ENCODE assay signal across 8 mouse cellular contexts in genomic region chr19:41761529-41761928, GRCm38 (mm10). TPM values are rescaled to one million over a fixed set of nuclear protein-coding genes. Genes with fewer than 3 reads are reported as not detected.
A peak's percentile ranks its signal among the peaks of the same experiment; 100 is the strongest.
DNase-seq lines count a peak whose midpoint lies in the region; ATAC-seq and TF ChIP-seq lines count a peak whose summit lies in the region.

No protein-coding gene starts in this region.

- no peak overlapping the region for H3K27ac ChIP-seq in heart, postnatal 0 days (ENCODE audit: low read depth)
- no peak overlapping the region for H3K27ac ChIP-seq in heart, embryonic 12.5 days (ENCODE audit: poor library complexity, severe bottlenecking)
- H3K27ac ChIP-seq in kidney, postnatal 0 days: no peak overlapping the region

- H3K4me2 ChIP-seq in heart, postnatal 0 days (ENCODE audit: low read depth, low read length): no peak overlapping the region
- H3K4me2 ChIP-seq in heart, embryonic 12.5 days: no peak overlapping the region
- H3K4me2 ChIP-seq in kidney, postnatal 0 days (ENCODE audit: low read length): no peak overlapping the region

- H3K36me3 ChIP-seq in heart, postnatal 0 days (replicated peaks; ENCODE audit: control insufficient read depth, insufficient read depth, low read length): no peaks in the 10 kb centered on the region
- H3K36me3 ChIP-seq in heart, embryonic 12.5 days: no peaks in the 10 kb centered on the region
- H3K36me3 ChIP-seq in kidney, postnatal 0 days (ENCODE audit: insufficient read depth, low read length): no peaks in the 10 kb centered on the region
- H3K36me3 ChIP-seq in splenic B cell, adult 2 months (ENCODE audit: control insufficient read depth, insufficient read depth, low read length, poor library complexity, severe bottlenecking): no peaks in the 10 kb centered on the region

- H3K4me3 ChIP-seq in heart, postnatal 0 days (ENCODE audit: low read depth, low read length): no peak overlapping the region
- H3K4me3 ChIP-seq in heart, embryonic 12.5 days: no peak overlapping the region
- H3K4me3 ChIP-seq in kidney, postnatal 0 days (replicated peaks; ENCODE audit: low read depth, low read length): no peak overlapping the region

- no peak overlapping the region for H3K9ac ChIP-seq in heart, postnatal 0 days (replicated peaks; ENCODE audit: low read depth, low read length)
- no peak overlapping the region for H3K9ac ChIP-seq in heart, embryonic 12.5 days
- no peak overlapping the region for H3K9ac ChIP-seq in kidney, postnatal 0 days (ENCODE audit: low read depth, low read length)

- intact Hi-C loops in left cerebral cortex, postnatal 36 days (cut with DNase I): loop anchor here (5.0 to 10.0 kb wide), 2 partner anchors 447 to 674 kb away; no protein-coding TSS in a partner anchor

- H3K27me3 ChIP-seq in heart, postnatal 0 days (ENCODE audit: control insufficient read depth, insufficient read depth, low read length): no peaks in the 10 kb centered on the region
- H3K27me3 ChIP-seq in heart, embryonic 12.5 days (replicated peaks): no peaks in the 10 kb centered on the region; the same call in 1 of the 2 replicates
- H3K27me3 ChIP-seq in kidney, postnatal 0 days (ENCODE audit: insufficient read depth, low read length): no peaks in the 10 kb centered on the region
- H3K27me3 ChIP-seq in splenic B cell, adult 2 months (ENCODE audit: control insufficient read depth, insufficient read depth, low read length, poor library complexity, severe bottlenecking): no peaks in the 10 kb centered on the region

- WGBS in heart, postnatal 0 days: 53% methylated on average over 9 of the region's 9 CpGs
- WGBS in heart, embryonic 12.5 days: 44% methylated on average over 9 of the region's 9 CpGs
- WGBS in kidney, postnatal 0 days: 18% methylated on average over 9 of the region's 9 CpGs

- no peaks in the 10 kb centered on the region for H3K4me1 ChIP-seq in heart, postnatal 0 days (ENCODE audit: control insufficient read depth, insufficient read depth)
- H3K4me1 ChIP-seq in heart, embryonic 12.5 days (replicated peaks): no peaks in the 10 kb centered on the region
- no peaks in the 10 kb centered on the region for H3K4me1 ChIP-seq in kidney, postnatal 0 days (replicated peaks; ENCODE audit: insufficient read depth, low read length)

- TF ChIP-seq EP300 in heart, postnatal 0 days (IDR thresholded peaks at IDR 0.05; ENCODE audit: low read depth): no peak

- no peak for DNase-seq in heart, postnatal 0 days (ENCODE audit: low spot score)
- DNase-seq in 3T3-L1 (ENCODE audit: low read depth, low spot score): peak; percentile 34
- peak; percentile 83 for DNase-seq in ZHBTc4 (ENCODE audit: low read depth, low spot score)
- DNase-seq in kidney, postnatal 0 days (ENCODE audit: low spot score): peak; percentile 87
- peak; percentile 41 for DNase-seq in splenic B cell, adult 2 months (ENCODE audit: low read depth, low spot score)
- no peak for DNase-seq in thymus, adult 18-20 months
- DNase-seq in left cerebral cortex, postnatal 36 days (ENCODE audit: low spot score in 2 of 2): no peak

- no peaks in the 10 kb centered on the region for H3K9me3 ChIP-seq in heart, postnatal 0 days (replicated peaks; ENCODE audit: control insufficient read depth, low read length)
- no peaks in the 10 kb centered on the region for H3K9me3 ChIP-seq in heart, embryonic 12.5 days (replicated peaks)
- H3K9me3 ChIP-seq in kidney, postnatal 0 days (replicated peaks; ENCODE audit: low read length): no peaks in the 10 kb centered on the region

- TF ChIP-seq CTCF in heart, postnatal 0 days (IDR thresholded peaks at IDR 0.05; ENCODE audit: low read depth): peak; percentile 60
- peak; percentile 84 for TF ChIP-seq CTCF in kidney, postnatal 0 days (IDR thresholded peaks at IDR 0.05; ENCODE audit: low read depth)

- ATAC-seq in heart, postnatal 0 days (ENCODE audit: insufficient read depth, low read depth): no peak
- ATAC-seq in heart, embryonic 12.5 days (ENCODE audit: insufficient number of reproducible peaks, low FRiP score): no peak
- ATAC-seq in kidney, postnatal 0 days (replicated peaks; ENCODE audit: low FRiP score, low read depth): 0 out of 2 replicates have a peak, but pooled peaks have one; percentile 34

RNA-seq across cellular contexts. Expression of gene Slit1, which starts 18.1 kb away (rescaled TPM):
- total RNA-seq in heart, postnatal 0 days (2014; rRNA removed; ENCODE audit: low replicate concordance): 0.61 TPM in 1 of 2 replicates, not detected in the other
- polyA plus RNA-seq in heart, postnatal 0 days (2015; fragmentation: Nextera tagmentation; extraction: Ambion mirVana): 0.10 TPM in 1 of 2 replicates, not detected in the other
- 0.04 and 0.13 TPM in 2 replicates for polyA plus RNA-seq in heart, embryonic 12.5 days (2016; fragmentation: Nextera tagmentation; extraction: Ambion mirVana)
- 3.2 and 3.4 TPM in 2 replicates for polyA plus RNA-seq in kidney, postnatal 0 days (2015; fragmentation: Nextera tagmentation; extraction: Ambion mirVana)
- total RNA-seq in left cerebral cortex, postnatal 36 days (2021): 10 to 100 TPM; 47.8 to 59.1 TPM

RNA-seq across cellular contexts. Expression of gene Arhgap19, which starts 40.3 kb away (rescaled TPM):
- total RNA-seq in heart, postnatal 0 days (2014; rRNA removed; ENCODE audit: low replicate concordance): 11.1 and 13.2 TPM in 2 replicates
- 2.4 and 2.7 TPM in 2 replicates for polyA plus RNA-seq in heart, postnatal 0 days (2015; fragmentation: Nextera tagmentation; extraction: Ambion mirVana)
- polyA plus RNA-seq in heart, embryonic 12.5 days (2016; fragmentation: Nextera tagmentation; extraction: Ambion mirVana): 17.8 and 19.5 TPM in 2 replicates
- 9.1 and 9.5 TPM in 2 replicates for polyA plus RNA-seq in kidney, postnatal 0 days (2015; fragmentation: Nextera tagmentation; extraction: Ambion mirVana)
- 1 to 10 TPM; 2.7 to 3.4 TPM for total RNA-seq in left cerebral cortex, postnatal 36 days (2021)

Comparison
In these comparisons a context has a peak if more than half of its experiments do, and no peak if none do; other contexts are left out.
1. DNase-seq: peak in 3T3-L1 (single experiment), ZHBTc4 (single experiment), kidney, postnatal 0 days (single experiment) and splenic B cell, adult 2 months (single experiment); none in heart, postnatal 0 days (single experiment), thymus, adult 18-20 months (0 of 2) and left cerebral cortex, postnatal 36 days (0 of 2).